Mouse (Mus musculus) embryonic fibroblast, embryonic 13.5 days (primary cell): ENCODE measurements at regions not wholly inside any gene's neighbourhood (a gene's known extent, or its start where the extent isn't known, plus 50 kb on each side); places are given as distances from the start of the nearest gene placed in this dataset.

Experiments
- CTCF ChIP-seq: IDR thresholded peaks from 2 replicates; pipeline ENCODE4 v1.5.1; 2011; ENCODE audit warnings: mild to moderate bottlenecking, control low read depth, low read length, moderate library complexity, borderline replicate concordance; ENCODE audit not compliant: insufficient read depth
- POLR2A ChIP-seq: IDR thresholded peaks from 2 replicates; pipeline ENCODE4 v1.6.1; 2011; ENCODE audit warnings: low read depth, mild to moderate bottlenecking, control low read depth, low read length, moderate library complexity

DNA sequence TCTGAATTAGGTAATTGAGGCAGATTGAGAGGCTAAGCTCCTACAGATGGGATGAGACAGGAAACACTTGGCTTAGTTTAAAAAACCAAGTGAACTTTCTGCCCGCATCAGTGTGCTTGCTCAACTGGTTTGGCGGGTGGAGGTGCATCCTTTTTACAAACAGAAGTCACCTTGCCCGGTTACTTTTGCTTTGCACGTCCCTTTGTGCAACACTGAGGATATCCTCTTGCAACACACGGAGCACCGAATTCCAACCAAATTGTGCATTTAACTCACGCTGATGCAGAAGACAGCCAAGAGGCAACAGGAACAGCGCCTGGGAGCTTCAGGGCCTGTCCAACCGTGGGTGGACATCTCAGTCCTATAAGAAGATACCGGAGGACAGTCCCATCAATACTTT, 80.6 kb upstream of the Kit start:
- no peak for TF ChIP-seq POLR2A
- no peak for TF ChIP-seq CTCF
